Mouse (Mus musculus) right cerebral cortex, postnatal 25 days (tissue): Measurements from ENCODE around the gene Tsc1.

Source experiments
- DNase-seq: peaks from one replicate; pipeline ENCODE4 v3.0.0; 2022

Gene Tsc1

DNA sequence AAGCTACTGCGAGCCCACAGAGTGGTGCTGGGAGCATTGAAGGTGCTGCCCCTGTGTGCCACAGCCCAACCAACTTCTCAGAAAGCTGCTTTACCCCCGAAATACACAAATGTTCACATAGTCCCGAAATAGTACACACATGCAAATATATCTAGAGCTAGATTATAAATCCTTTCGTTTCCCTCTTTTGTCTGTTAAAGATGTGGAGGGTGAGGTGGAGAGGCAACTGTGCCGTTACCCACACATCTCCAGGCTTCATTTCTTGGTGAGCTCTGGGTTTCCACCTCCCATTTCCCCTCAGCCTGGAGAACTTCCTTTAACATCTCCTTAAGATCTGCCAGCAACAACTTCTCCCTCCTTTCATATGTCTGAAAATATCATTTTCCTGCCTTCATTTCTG lies 99.1 kb downstream of the Tsc1 start:
- no peak for DNase-seq
